Mouse (Mus musculus) adrenal gland, adult 18-20 months (tissue): ENCODE measurements around the gene Plekhh3. TPM values are rescaled to one million over a fixed set of nuclear protein-coding genes. Genes with fewer than 3 reads are reported as not detected.

Experiments
- DNase-seq, 2 experiments: peaks; one replicate each; pipeline ENCODE4 v3.0.0; 2021 to 2022; ENCODE audit warnings: low spot score in 2 of 2
- long read RNA-seq, 2 experiments: library from polyadenylated mRNA; stranded (forward); transcript quantifications; one replicate each; pipeline ENCODE4 v2.0.0; 2021
- total RNA-seq, 2 experiments: library from RNA; stranded (reverse); gene quantifications; 1 replicate in 1 of 2; 2 replicates in 1 of 2; pipeline ENCODE4 v1.2.3; 2021

Plekhh3 gene
- total RNA-seq: 10 to 100 TPM; 24.3 to 25.6 TPM
- long read RNA-seq, experiment 1, transcript Plekhh3-201 (13 exons, 3,056 nt): minor isoform, 12 of 48 reads
- long read RNA-seq, experiment 1, transcript Plekhh3-206 (13 exons, 3,010 nt): major isoform, 20 of 48 reads
- long read RNA-seq, experiment 1, transcript Plekhh3-203 (13 exons, 2,635 nt): minor isoform, 5 of 48 reads
- long read RNA-seq, experiment 1, partial matches to known transcripts: 3 of 48 reads
- long read RNA-seq, experiment 1, other reads (novel, unspliced or antisense): 8 of 48 reads
- long read RNA-seq, experiment 2, transcript Plekhh3-206 (13 exons, 3,010 nt): major isoform, 36 of 113 reads
- long read RNA-seq, experiment 2, transcript Plekhh3-201 (13 exons, 3,056 nt): minor isoform, 31 of 113 reads
- long read RNA-seq, experiment 2, partial matches to known transcripts: 20 of 113 reads
- long read RNA-seq, experiment 2, other reads (novel, unspliced or antisense): 22 of 113 reads

- peak; percentile 84 to 86 for DNase-seq
Observed at GRCm38 (mm10) chr11:101170811-101171610, at the start of gene Plekhh3. TSS of gene Plekhh3 (minus strand) at chr11:101171351.

- DNase-seq: no peak
Observed at GRCm38 (mm10) chr11:101220853-101221252, 49.7 kb upstream of the Plekhh3 start.

- no peak for DNase-seq
Observed at GRCm38 (mm10) chr11:101218436-101219055, 47.4 kb upstream of the Plekhh3 start.

GRCm38 (mm10) chr11:101216936-101217335 is 45.8 kb upstream of the Plekhh3 start:
- DNase-seq: no peak

- no peak for DNase-seq
Observed at GRCm38 (mm10) chr11:101211970-101212369, 40.8 kb upstream of the Plekhh3 start.

GRCm38 (mm10) chr11:101200986-101201385 is 29.8 kb upstream of the Plekhh3 start:
- DNase-seq: no peak

- DNase-seq: no peak
Observed at GRCm38 (mm10) chr11:101199555-101199954, 28.4 kb upstream of the Plekhh3 start.

- no peak for DNase-seq
Observed at GRCm38 (mm10) chr11:101196175-101196574, 25.0 kb upstream of the Plekhh3 start.

GRCm38 (mm10) chr11:101195571-101195970 is 24.4 kb upstream of the Plekhh3 start:
- DNase-seq: no peak

- no peak for DNase-seq
Observed at GRCm38 (mm10) chr11:101195101-101195500, 23.9 kb upstream of the Plekhh3 start.

GRCm38 (mm10) chr11:101194643-101195042 is 23.5 kb upstream of the Plekhh3 start:
- no peak for DNase-seq

- no peak for DNase-seq
Observed at GRCm38 (mm10) chr11:101194137-101194536, 23.0 kb upstream of the Plekhh3 start.

GRCm38 (mm10) chr11:101193076-101193475 is 21.9 kb upstream of the Plekhh3 start:
- DNase-seq: no peak

- DNase-seq: no peak
Observed at GRCm38 (mm10) chr11:101192646-101193045, 21.5 kb upstream of the Plekhh3 start.

GRCm38 (mm10) chr11:101191919-101192470 is 20.8 kb upstream of the Plekhh3 start:
- DNase-seq: no peak

GRCm38 (mm10) chr11:101190913-101191907 is 20.1 kb upstream of the Plekhh3 start:
- DNase-seq: no peak

GRCm38 (mm10) chr11:101190181-101190912 is 19.2 kb upstream of the Plekhh3 start:
- no peak for DNase-seq

GRCm38 (mm10) chr11:101189495-101190180 is 18.5 kb upstream of the Plekhh3 start:
- DNase-seq: no peak
